Mouse (Mus musculus): ENCODE measurements around the gene Plau. TPM values are rescaled to one million over a fixed set of nuclear protein-coding genes. Genes with fewer than 3 reads are reported as not detected.

Gene Plau
- polyA plus RNA-seq, 1 experiment from 2014 or later, result 2.7 TPM

- no peaks in the 10 kb centered on the region for H3K36me3 ChIP-seq (ENCODE audit: control insufficient read depth, insufficient read depth, low read length)
- no peaks in the 10 kb centered on the region for H3K27me3 ChIP-seq (replicated peaks; ENCODE audit: control insufficient read depth, insufficient read depth, low read length)
- H3K4me1 ChIP-seq (ENCODE audit: control insufficient read depth, insufficient read depth, low read length), result no peaks in the 10 kb centered on the region
- no peaks in the 10 kb centered on the region for H3K9me3 ChIP-seq (ENCODE audit: control insufficient read depth, low read length)
- H3K27ac ChIP-seq (ENCODE audit: low read length), result no peak overlapping the region
- no peak for ATAC-seq
- peak overlapping the region; percentile 57 for H3K4me3 ChIP-seq (ENCODE audit: low read length)
- peak overlapping the region; percentile 94 for H3K4me2 ChIP-seq (ENCODE audit: low read depth, low read length)
- WGBS, result 10% methylated on average over 10 of the region's 10 CpGs
- H3K9ac ChIP-seq (ENCODE audit: low read depth, low read length), result peak overlapping the region; percentile 74
Observed at GRCm38 (mm10) chr14:20836905-20837376, 481 bp downstream of the Plau start.

GRCm38 (mm10) chr14:20837681-20838080, 1.2 kb downstream of the Plau start:
- Histone ChIP-seq H3K36me3 (ENCODE audit: control insufficient read depth, insufficient read depth, low read length) (no peaks in the 10 kb centered on the region), H3K4me3 (ENCODE audit: low read length) (no peak overlapping the region), H3K27ac (ENCODE audit: low read length) (no peak overlapping the region), H3K4me2 (ENCODE audit: low read depth, low read length) (no peak overlapping the region), H3K9me3 (ENCODE audit: control insufficient read depth, low read length) (no peaks in the 10 kb centered on the region), H3K9ac (ENCODE audit: low read depth, low read length) (no peak overlapping the region), H3K4me1 (ENCODE audit: control insufficient read depth, insufficient read depth, low read length) (no peaks in the 10 kb centered on the region), H3K27me3 (replicated peaks; ENCODE audit: control insufficient read depth, insufficient read depth, low read length) (no peaks in the 10 kb centered on the region)
- 76% methylated on average over 7 of the region's 7 CpGs for WGBS
- no peak for ATAC-seq

GRCm38 (mm10) chr14:20841526-20841925, 5.1 kb downstream of the Plau start:
- H3K27ac ChIP-seq (ENCODE audit: low read length), result no peak overlapping the region
- H3K4me2 ChIP-seq (ENCODE audit: low read depth, low read length), result no peak overlapping the region
- no peak for ATAC-seq
- no peaks in the 10 kb centered on the region for H3K27me3 ChIP-seq (replicated peaks; ENCODE audit: control insufficient read depth, insufficient read depth, low read length)
- no peak overlapping the region for H3K4me3 ChIP-seq (ENCODE audit: low read length)
- no peaks in the 10 kb centered on the region for H3K36me3 ChIP-seq (ENCODE audit: control insufficient read depth, insufficient read depth, low read length)
- no peaks in the 10 kb centered on the region for H3K4me1 ChIP-seq (ENCODE audit: control insufficient read depth, insufficient read depth, low read length)
- no peak overlapping the region for H3K9ac ChIP-seq (ENCODE audit: low read depth, low read length)
- 86% methylated on average over 2 of the region's 2 CpGs for WGBS
- H3K9me3 ChIP-seq (ENCODE audit: control insufficient read depth, low read length), result no peaks in the 10 kb centered on the region

GRCm38 (mm10) chr14:20842629-20843028, 6.2 kb downstream of the Plau start:
- Histone ChIP-seq H3K4me1 (ENCODE audit: control insufficient read depth, insufficient read depth, low read length) (no peaks in the 10 kb centered on the region), H3K9ac (ENCODE audit: low read depth, low read length) (no peak overlapping the region), H3K9me3 (ENCODE audit: control insufficient read depth, low read length) (no peaks in the 10 kb centered on the region), H3K4me3 (ENCODE audit: low read length) (no peak overlapping the region), H3K4me2 (ENCODE audit: low read depth, low read length) (no peak overlapping the region), H3K27ac (ENCODE audit: low read length) (no peak overlapping the region), H3K27me3 (replicated peaks; ENCODE audit: control insufficient read depth, insufficient read depth, low read length) (no peaks in the 10 kb centered on the region), H3K36me3 (ENCODE audit: control insufficient read depth, insufficient read depth, low read length) (no peaks in the 10 kb centered on the region)
- ATAC-seq, result no peak
- 74% methylated on average over 3 of the region's 3 CpGs for WGBS

- no peak overlapping the region for H3K27ac ChIP-seq (ENCODE audit: low read length)
- 84% methylated on average over 6 of the region's 6 CpGs for WGBS
- no peaks in the 10 kb centered on the region for H3K36me3 ChIP-seq (ENCODE audit: control insufficient read depth, insufficient read depth, low read length)
- H3K9me3 ChIP-seq (ENCODE audit: control insufficient read depth, low read length), result no peaks in the 10 kb centered on the region
- no peaks in the 10 kb centered on the region for H3K27me3 ChIP-seq (replicated peaks; ENCODE audit: control insufficient read depth, insufficient read depth, low read length)
- H3K4me1 ChIP-seq (ENCODE audit: control insufficient read depth, insufficient read depth, low read length), result no peaks in the 10 kb centered on the region
- H3K4me2 ChIP-seq (ENCODE audit: low read depth, low read length), result no peak overlapping the region
- no peak overlapping the region for H3K9ac ChIP-seq (ENCODE audit: low read depth, low read length)
- no peak overlapping the region for H3K4me3 ChIP-seq (ENCODE audit: low read length)
- ATAC-seq, result no peak
Observed at GRCm38 (mm10) chr14:20844126-20844525, 7.7 kb downstream of the Plau start.

GRCm38 (mm10) chr14:20844671-20845576, 8.5 kb downstream of the Plau start:
- Histone ChIP-seq H3K36me3 (ENCODE audit: control insufficient read depth, insufficient read depth, low read length) (no peaks in the 10 kb centered on the region), H3K27me3 (replicated peaks; ENCODE audit: control insufficient read depth, insufficient read depth, low read length) (no peaks in the 10 kb centered on the region), H3K27ac (ENCODE audit: low read length) (no peak overlapping the region), H3K4me2 (ENCODE audit: low read depth, low read length) (no peak overlapping the region), H3K9ac (ENCODE audit: low read depth, low read length) (0 out of 2 replicates have a peak overlapping the region, but pooled peaks have one; percentile 22), H3K4me1 (ENCODE audit: control insufficient read depth, insufficient read depth, low read length) (no peaks in the 10 kb centered on the region), H3K4me3 (ENCODE audit: low read length) (no peak overlapping the region), H3K9me3 (ENCODE audit: control insufficient read depth, low read length) (no peaks in the 10 kb centered on the region)
- 90% methylated on average over 10 of the region's 10 CpGs for WGBS
- ATAC-seq, result no peak

GRCm38 (mm10) chr14:20845577-20846088, 9.2 kb downstream of the Plau start:
- H3K27ac ChIP-seq (ENCODE audit: low read length), result no peak overlapping the region
- no peak overlapping the region for H3K4me2 ChIP-seq (ENCODE audit: low read depth, low read length)
- H3K9ac ChIP-seq (ENCODE audit: low read depth, low read length), result 0 out of 2 replicates have a peak overlapping the region, but pooled peaks have one; percentile 22
- H3K36me3 ChIP-seq (ENCODE audit: control insufficient read depth, insufficient read depth, low read length), result no peaks in the 10 kb centered on the region
- no peaks in the 10 kb centered on the region for H3K9me3 ChIP-seq (ENCODE audit: control insufficient read depth, low read length)
- no peak for ATAC-seq
- 63% methylated on average over 9 of the region's 9 CpGs for WGBS
- no peaks in the 10 kb centered on the region for H3K4me1 ChIP-seq (ENCODE audit: control insufficient read depth, insufficient read depth, low read length)
- no peak overlapping the region for H3K4me3 ChIP-seq (ENCODE audit: low read length)
- H3K27me3 ChIP-seq (replicated peaks; ENCODE audit: control insufficient read depth, insufficient read depth, low read length), result no peaks in the 10 kb centered on the region

- 75% methylated on average over 7 of the region's 7 CpGs for WGBS
- no peak for ATAC-seq
- H3K36me3 ChIP-seq (ENCODE audit: control insufficient read depth, insufficient read depth, low read length), result no peaks in the 10 kb centered on the region
- H3K27ac ChIP-seq (ENCODE audit: low read length), result no peak overlapping the region
- no peaks in the 10 kb centered on the region for H3K9me3 ChIP-seq (ENCODE audit: control insufficient read depth, low read length)
- H3K9ac ChIP-seq (ENCODE audit: low read depth, low read length), result no peak overlapping the region
- no peaks in the 10 kb centered on the region for H3K4me1 ChIP-seq (ENCODE audit: control insufficient read depth, insufficient read depth, low read length)
- no peaks in the 10 kb centered on the region for H3K27me3 ChIP-seq (replicated peaks; ENCODE audit: control insufficient read depth, insufficient read depth, low read length)
- no peak overlapping the region for H3K4me3 ChIP-seq (ENCODE audit: low read length)
- no peak overlapping the region for H3K4me2 ChIP-seq (ENCODE audit: low read depth, low read length)
Observed at GRCm38 (mm10) chr14:20846214-20846613, 9.8 kb downstream of the Plau start.

GRCm38 (mm10) chr14:20847637-20848129, 11.2 kb downstream of the Plau start:
- Histone ChIP-seq H3K4me3 (ENCODE audit: low read length) (no peak overlapping the region), H3K9ac (ENCODE audit: low read depth, low read length) (no peak overlapping the region), H3K27ac (ENCODE audit: low read length) (no peak overlapping the region), H3K4me1 (ENCODE audit: control insufficient read depth, insufficient read depth, low read length) (no peaks in the 10 kb centered on the region), H3K36me3 (ENCODE audit: control insufficient read depth, insufficient read depth, low read length) (no peaks in the 10 kb centered on the region), H3K9me3 (ENCODE audit: control insufficient read depth, low read length) (no peaks in the 10 kb centered on the region), H3K27me3 (replicated peaks; ENCODE audit: control insufficient read depth, insufficient read depth, low read length) (no peaks in the 10 kb centered on the region), H3K4me2 (ENCODE audit: low read depth, low read length) (no peak overlapping the region)
- 77% methylated on average over 3 of the region's 3 CpGs for WGBS
- ATAC-seq, result no peak

All from intestine, embryonic 16.5 days (tissue).